Mouse (Mus musculus): ENCODE results near the gene Tprn. TPM values are rescaled to one million over a fixed set of nuclear protein-coding genes. Genes with fewer than 3 reads are reported as not detected.

The Tprn gene
- polyA plus RNA-seq, 1 experiment: 436 TPM

DNA sequence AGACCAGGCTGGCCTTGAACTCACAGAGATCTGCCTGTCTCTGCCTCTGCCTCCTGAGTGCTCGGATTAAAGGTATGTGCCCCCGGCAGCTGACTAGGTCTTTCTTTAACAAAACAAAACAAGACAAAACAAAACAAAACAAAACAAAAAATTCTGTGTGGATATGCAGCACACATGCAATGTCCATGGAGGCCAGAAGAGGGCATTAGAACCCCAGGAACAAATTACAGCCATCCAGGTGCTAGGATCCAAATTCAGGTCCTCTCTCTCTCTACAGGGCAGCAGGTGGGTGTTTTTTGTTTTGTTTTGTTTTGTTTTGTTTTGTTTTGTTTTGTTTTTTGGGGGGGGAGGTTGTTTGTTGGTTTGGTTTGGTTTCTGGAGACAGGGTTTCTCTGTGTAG lies 3.5 kb upstream of the Tprn start:
- no peaks in the 10 kb centered on the region for H3K27me3 ChIP-seq (ENCODE audit: control insufficient read depth, insufficient read depth, low read length)
- no peak overlapping the region for H3K27ac ChIP-seq (ENCODE audit: insufficient read depth, low read depth, low read length)
- H3K4me1 ChIP-seq (ENCODE audit: control insufficient read depth, insufficient read depth, insufficient read length, low read length): peaks cover 5% of the 10 kb centered on the region
- no peak for TF ChIP-seq CTCF (IDR thresholded peaks at IDR 0.05; ENCODE audit: extremely low read depth, insufficient read length, insufficient replicate concordance, low read depth, low read length)
- no peak for TF ChIP-seq POLR2A (IDR thresholded peaks at IDR 0.05; ENCODE audit: low read depth, low read length)
- H3K36me3 ChIP-seq (ENCODE audit: control insufficient read depth, insufficient read depth, low read length): no peaks in the 10 kb centered on the region
- no peak overlapping the region for H3K4me3 ChIP-seq (ENCODE audit: low read depth, low read length)
- 67% methylated on average over 2 of the region's 2 CpGs for WGBS

DNA sequence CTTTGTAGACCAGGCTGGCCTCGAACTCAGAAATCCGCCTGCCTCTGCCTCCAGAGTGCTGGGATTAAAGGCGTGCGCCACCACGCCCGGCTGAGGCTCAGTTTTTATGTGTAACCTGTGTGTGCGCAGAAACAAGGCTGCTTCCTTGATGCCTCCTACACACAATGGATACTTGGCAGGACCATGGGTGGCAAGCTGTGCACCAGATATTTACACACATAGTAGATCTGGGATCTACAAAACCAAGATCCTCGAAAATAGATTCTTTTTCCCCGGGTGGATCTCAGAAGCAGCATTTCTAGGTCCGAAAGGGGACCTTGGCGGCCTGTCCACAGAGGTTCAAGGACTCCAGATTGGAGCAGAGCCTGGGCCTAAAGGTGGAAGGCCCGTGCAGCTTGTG lies 548 bp upstream of the Tprn start:
- Histone ChIP-seq H3K27ac (ENCODE audit: insufficient read depth, low read depth, low read length) (peak overlapping the region; percentile 64), H3K36me3 (ENCODE audit: control insufficient read depth, insufficient read depth, low read length) (no peaks in the 10 kb centered on the region), H3K4me1 (ENCODE audit: control insufficient read depth, insufficient read depth, insufficient read length, low read length) (no peaks in the 10 kb centered on the region; the same call in 1 of the 2 replicates), H3K4me3 (ENCODE audit: low read depth, low read length) (peak overlapping the region; percentile 58), H3K27me3 (ENCODE audit: control insufficient read depth, insufficient read depth, low read length) (no peaks in the 10 kb centered on the region)
- TF ChIP-seq CTCF (IDR thresholded peaks at IDR 0.05; ENCODE audit: extremely low read depth, insufficient read length, insufficient replicate concordance, low read depth, low read length): no peak
- TF ChIP-seq POLR2A (IDR thresholded peaks at IDR 0.05; ENCODE audit: low read depth, low read length): no peak
- WGBS: 28% methylated on average over 12 of the region's 12 CpGs

DNA sequence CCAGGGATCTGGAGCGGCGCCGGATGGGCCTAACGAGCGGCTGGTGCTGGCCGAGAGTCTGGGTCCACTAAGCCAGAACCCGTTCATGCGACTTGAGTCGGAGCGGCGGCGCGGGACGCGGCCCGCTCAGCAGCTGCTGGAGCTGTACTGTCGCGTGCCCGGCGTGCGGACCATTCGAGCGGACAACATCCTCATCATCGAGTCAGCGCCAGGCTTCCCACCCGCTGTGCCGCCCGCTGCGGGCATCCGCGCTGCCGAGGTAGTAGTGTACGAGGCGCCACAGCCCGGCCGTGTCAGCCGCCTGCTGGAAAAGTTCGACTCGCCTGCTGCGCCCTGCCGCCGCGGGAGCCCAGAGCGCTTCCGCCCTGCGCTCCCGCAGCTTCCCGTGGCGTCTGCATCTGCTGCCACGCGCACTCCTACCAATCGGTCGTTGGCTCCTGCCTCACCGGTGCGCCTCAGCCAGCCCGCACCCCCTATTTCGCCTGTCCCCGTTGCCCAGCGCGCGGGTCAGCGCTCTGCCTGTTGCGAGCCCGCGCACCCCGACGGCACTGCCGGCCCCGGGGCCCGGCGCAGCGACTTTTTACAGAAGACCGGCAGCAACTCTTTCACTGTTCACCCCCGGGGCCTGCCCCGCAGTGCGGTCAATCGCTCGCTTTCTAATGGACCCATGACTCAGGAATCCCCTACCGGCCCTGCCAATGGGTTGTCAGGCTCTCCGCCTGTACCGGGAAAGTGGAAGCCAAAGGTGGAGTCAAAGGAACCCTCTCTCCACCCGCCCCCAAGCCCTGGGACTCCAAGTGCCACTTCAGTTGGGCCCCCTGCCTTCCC lies 591 bp downstream of the Tprn start:
- Histone ChIP-seq H3K36me3 (ENCODE audit: control insufficient read depth, insufficient read depth, low read length) (peaks cover 3% of the 10 kb centered on the region; the same call in 1 of the 2 replicates), H3K27me3 (ENCODE audit: control insufficient read depth, insufficient read depth, low read length) (no peaks in the 10 kb centered on the region), H3K4me3 (ENCODE audit: low read depth, low read length) (peak overlapping the region; percentile 80), H3K4me1 (ENCODE audit: control insufficient read depth, insufficient read depth, insufficient read length, low read length) (peaks cover 4% of the 10 kb centered on the region; the same call in 1 of the 2 replicates), H3K27ac (ENCODE audit: insufficient read depth, low read depth, low read length) (peak overlapping the region; percentile 98)
- TF ChIP-seq POLR2A (IDR thresholded peaks at IDR 0.05; ENCODE audit: low read depth, low read length): no peak
- TF ChIP-seq CTCF (IDR thresholded peaks at IDR 0.05; ENCODE audit: extremely low read depth, insufficient read length, insufficient replicate concordance, low read depth, low read length): no peak
- WGBS: under 1% methylated on average over 82 of the region's 82 CpGs

DNA sequence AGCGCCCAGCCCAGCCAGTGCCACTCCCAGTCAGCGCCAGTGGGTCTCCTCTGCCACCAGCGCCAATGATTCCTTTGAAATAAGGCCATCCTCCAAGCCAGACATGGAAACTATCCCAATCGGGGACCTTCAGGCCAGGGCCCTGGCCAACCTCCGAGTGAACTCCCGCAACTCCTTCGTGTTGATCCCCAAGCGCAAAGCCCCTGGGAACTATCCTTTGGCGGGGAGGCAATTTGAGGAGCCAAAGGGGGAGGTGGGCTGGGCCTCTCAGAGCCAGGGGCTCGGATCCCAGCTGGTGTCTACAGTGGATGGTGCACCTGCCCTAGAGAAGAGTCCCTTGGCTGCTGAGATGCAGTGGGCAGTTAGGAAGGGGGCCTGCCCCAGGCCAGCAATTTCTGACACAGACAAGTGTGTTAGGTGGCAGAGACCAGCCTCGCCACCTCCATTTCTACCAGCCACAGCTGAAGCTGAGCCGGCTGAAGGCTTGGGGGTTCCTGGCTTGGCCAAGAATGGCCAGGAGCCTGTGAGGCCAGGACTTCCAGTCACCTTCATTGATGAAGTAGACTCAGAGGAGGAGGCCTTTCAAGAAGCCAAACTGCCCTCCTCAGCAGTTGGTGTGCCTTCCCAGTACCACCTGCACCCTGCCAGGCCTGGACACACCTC lies 1.3 kb downstream of the Tprn start:
- H3K27ac ChIP-seq (ENCODE audit: insufficient read depth, low read depth, low read length): peak overlapping the region; percentile 98
- WGBS: 14% methylated on average over 12 of the region's 12 CpGs
- H3K27me3 ChIP-seq (ENCODE audit: control insufficient read depth, insufficient read depth, low read length): no peaks in the 10 kb centered on the region
- peak overlapping the region; percentile 80 for H3K4me3 ChIP-seq (ENCODE audit: low read depth, low read length)
- TF ChIP-seq POLR2A (IDR thresholded peaks at IDR 0.05; ENCODE audit: low read depth, low read length) (no peak), CTCF (IDR thresholded peaks at IDR 0.05; ENCODE audit: extremely low read depth, insufficient read length, insufficient replicate concordance, low read depth, low read length) (no peak)
- H3K4me1 ChIP-seq (ENCODE audit: control insufficient read depth, insufficient read depth, insufficient read length, low read length): peaks cover 6% of the 10 kb centered on the region; the same call in 1 of the 2 replicates
- H3K36me3 ChIP-seq (ENCODE audit: control insufficient read depth, insufficient read depth, low read length): peaks cover 9% of the 10 kb centered on the region; the same call in 1 of the 2 replicates

DNA sequence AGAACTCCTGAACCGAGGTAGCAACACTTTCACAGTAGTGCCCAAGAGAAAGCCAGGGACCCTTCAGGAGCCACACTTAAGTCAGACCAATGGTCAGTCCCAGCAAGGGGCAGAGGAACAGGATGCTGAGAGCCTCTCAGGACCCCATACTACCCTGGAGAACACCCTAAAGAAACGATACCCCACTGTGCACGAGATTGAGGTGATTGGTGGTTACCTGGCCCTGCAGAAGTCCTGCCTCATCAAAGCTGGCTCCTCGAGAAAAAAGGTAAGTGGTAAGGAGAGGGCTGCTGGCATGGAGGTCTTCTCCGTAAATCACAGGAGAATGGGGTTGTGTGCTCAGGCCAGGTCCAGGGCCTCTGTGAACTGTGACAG lies 1.9 kb downstream of the Tprn start:
- Histone ChIP-seq H3K36me3 (ENCODE audit: control insufficient read depth, insufficient read depth, low read length) (peaks cover 14% of the 10 kb centered on the region), H3K4me1 (ENCODE audit: control insufficient read depth, insufficient read depth, insufficient read length, low read length) (peaks cover 6% of the 10 kb centered on the region; the same call in 1 of the 2 replicates), H3K4me3 (ENCODE audit: low read depth, low read length) (peak overlapping the region; percentile 80), H3K27ac (ENCODE audit: insufficient read depth, low read depth, low read length) (peak overlapping the region; percentile 98), H3K27me3 (ENCODE audit: control insufficient read depth, insufficient read depth, low read length) (no peaks in the 10 kb centered on the region)
- WGBS: 25% methylated on average over 5 of the region's 5 CpGs
- TF ChIP-seq POLR2A (IDR thresholded peaks at IDR 0.05; ENCODE audit: low read depth, low read length) (no peak), CTCF (IDR thresholded peaks at IDR 0.05; ENCODE audit: extremely low read depth, insufficient read length, insufficient replicate concordance, low read depth, low read length) (no peak)

DNA sequence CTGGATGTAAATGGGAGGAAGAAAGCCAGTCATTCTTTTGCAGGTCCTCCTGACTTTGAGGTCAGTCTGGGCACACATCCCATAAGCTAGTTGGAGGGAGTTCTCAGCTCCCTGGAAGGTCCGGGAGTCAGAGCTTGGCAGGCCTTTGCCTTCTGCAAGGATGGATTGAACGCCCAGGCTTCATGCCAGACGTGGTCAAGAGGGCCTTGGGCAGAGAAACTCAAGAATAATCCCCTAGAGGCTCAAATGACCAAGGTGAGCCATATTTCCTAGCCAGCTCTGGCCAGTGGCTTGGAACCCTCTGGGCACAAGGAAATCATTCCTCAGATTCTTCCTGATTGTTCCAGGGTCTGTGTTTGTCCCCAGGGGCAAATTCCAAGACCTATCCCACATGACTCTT lies 2.4 kb downstream of the Tprn start:
- WGBS: 24% methylated on average over 3 of the region's 3 CpGs
- H3K27me3 ChIP-seq (ENCODE audit: control insufficient read depth, insufficient read depth, low read length): no peaks in the 10 kb centered on the region
- H3K4me1 ChIP-seq (ENCODE audit: control insufficient read depth, insufficient read depth, insufficient read length, low read length): peaks cover 6% of the 10 kb centered on the region; the same call in 1 of the 2 replicates
- H3K4me3 ChIP-seq (ENCODE audit: low read depth, low read length): peak overlapping the region; percentile 80
- peak overlapping the region; percentile 98 for H3K27ac ChIP-seq (ENCODE audit: insufficient read depth, low read depth, low read length)
- peaks cover 20% of the 10 kb centered on the region for H3K36me3 ChIP-seq (ENCODE audit: control insufficient read depth, insufficient read depth, low read length)
- TF ChIP-seq CTCF (IDR thresholded peaks at IDR 0.05; ENCODE audit: extremely low read depth, insufficient read length, insufficient replicate concordance, low read depth, low read length) (no peak), POLR2A (IDR thresholded peaks at IDR 0.05; ENCODE audit: low read depth, low read length) (peak; percentile 79; the same call in 1 of the 2 replicates)

Data from small intestine, adult 2 months (tissue).